Mouse (Mus musculus): ENCODE results near the gene Iqschfp. TPM values are rescaled to one million over a fixed set of nuclear protein-coding genes. Genes with fewer than 3 reads are reported as not detected.

The Iqschfp gene
- polyA plus RNA-seq (2012): not detected in 2 replicates

GRCm38 (mm10) chr3:67892026-67892705 is at the start of gene Iqschfp, which contains the start of gene Iqcj:
Gene Iqschfp, plus strand, starts transcription at chr3:67892232.
Gene Iqcj, plus strand, starts transcription at chr3:67892220.
- no peak for TF ChIP-seq GATA1 (IDR thresholded peaks at IDR 0.05; ENCODE audit: low read length)

DNA sequence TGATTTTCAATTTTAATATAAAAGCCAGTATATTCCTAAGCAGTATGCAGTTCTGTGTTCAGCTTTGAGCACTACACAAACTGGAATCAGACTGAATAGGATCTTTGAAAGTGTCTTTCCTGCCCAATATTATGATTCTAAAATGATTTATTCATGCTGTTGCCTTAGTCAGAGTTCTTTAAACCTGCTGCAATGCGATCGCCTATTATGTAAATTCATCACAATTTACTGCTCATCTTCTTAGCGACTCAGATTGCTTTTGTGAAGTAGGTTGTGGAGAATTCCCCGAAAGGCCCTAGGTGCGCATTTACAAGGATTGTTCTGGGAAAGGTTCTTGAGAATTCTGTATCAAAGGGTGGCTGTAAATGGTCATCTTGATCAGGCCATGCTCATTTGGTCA is 39.6 kb upstream of the Iqschfp start:
- TF ChIP-seq GATA1 (IDR thresholded peaks at IDR 0.05; ENCODE audit: low read length): no peak

DNA sequence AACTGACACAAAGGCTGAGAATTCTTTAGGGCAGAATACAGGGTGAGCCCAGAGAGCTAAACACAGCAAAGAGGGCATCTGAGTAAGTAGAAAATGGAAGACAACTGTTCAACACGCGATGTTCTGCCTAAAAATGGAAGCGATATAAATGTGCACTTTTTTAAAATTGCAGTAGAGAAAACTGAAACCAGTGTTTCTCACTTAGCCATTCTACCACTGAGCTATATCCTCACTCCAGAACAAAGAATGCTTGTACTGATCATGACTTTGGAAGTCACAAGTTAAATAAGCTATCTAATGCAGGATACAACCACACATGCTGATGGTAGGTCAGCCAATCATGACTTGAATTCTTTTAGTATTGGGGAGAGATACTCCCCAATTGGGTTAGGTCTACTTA is 30.5 kb upstream of the Iqschfp start:
- no peak for TF ChIP-seq GATA1 (IDR thresholded peaks at IDR 0.05; ENCODE audit: low read length)

DNA sequence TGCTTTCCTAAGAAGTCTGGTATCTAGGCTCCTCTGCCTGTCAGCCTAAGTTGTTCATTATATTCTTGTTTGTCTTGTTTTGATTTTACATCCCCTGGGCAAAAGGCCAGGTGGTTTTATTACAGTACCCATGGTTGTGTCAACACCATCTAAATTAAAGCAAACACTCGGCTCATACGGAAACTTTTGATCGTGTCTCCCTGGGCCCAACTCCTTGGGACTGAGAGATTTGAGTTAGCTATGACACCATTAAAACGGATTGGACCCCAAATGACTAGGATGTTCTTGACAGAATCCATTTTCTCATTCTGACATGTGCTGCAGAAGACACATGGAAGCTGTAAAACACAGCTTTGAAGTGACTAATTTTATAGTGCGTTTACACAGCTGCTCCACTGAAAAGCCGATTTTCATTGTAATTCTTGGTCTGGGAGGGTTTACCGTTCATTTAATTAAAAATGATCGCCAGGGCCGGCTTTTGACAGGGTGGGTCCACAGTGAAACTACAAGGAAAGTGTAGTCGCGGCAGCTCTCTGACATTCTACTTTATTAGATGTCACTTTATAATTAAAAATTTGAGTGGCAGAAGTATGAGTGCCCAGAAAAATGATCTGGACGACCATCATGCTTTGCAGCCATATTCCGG is 24.5 kb upstream of the Iqschfp start:
- TF ChIP-seq GATA1 (IDR thresholded peaks at IDR 0.05; ENCODE audit: low read length): no peak

DNA sequence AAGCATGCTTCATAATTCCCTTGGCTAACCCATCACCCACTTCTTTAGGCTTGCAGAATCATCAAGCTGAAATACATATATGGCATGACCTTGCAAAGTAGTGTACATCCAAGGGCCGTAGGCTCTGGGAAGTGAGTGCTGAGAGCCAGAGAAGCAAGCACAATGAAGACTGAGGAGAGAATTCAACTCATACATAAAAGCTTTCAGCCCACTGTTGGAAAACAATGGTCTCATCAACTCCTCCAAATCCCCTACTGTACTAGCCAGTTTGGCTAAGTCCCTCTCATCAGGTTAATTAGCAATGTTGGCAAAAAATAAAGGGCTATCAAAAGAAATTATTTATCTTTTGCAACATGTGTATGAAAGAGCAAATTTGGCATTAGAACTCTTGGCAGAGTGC is 22.6 kb upstream of the Iqschfp start:
- TF ChIP-seq GATA1 (IDR thresholded peaks at IDR 0.05; ENCODE audit: low read length): no peak

GRCm38 (mm10) chr3:67877253-67877652 is 14.8 kb upstream of the Iqschfp start:
- no peak for TF ChIP-seq GATA1 (IDR thresholded peaks at IDR 0.05; ENCODE audit: low read length)

DNA sequence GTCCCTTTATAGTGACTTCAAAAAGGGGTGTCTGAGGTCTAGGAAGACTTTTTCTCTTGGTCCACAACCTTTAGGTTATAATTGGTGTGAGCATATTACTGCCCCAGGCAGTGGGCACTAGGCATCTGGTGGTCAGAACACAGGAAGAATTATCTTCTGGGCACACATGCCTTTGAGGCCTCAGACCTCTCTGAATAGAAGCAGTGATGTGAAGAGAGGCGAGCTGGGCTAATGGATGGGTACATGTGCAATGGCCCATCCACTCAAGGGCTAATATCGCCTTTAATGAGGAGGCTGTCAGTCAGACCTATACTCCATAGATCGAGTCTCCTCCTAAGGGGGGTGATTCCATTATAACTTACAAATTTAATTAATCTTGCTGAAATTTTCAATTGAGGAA is 7.7 kb upstream of the Iqschfp start:
- no peak for TF ChIP-seq GATA1 (IDR thresholded peaks at IDR 0.05; ENCODE audit: low read length)

GRCm38 (mm10) chr3:67886176-67886575 is 5.9 kb upstream of the Iqschfp start:
- no peak for TF ChIP-seq GATA1 (IDR thresholded peaks at IDR 0.05; ENCODE audit: low read length)

DNA sequence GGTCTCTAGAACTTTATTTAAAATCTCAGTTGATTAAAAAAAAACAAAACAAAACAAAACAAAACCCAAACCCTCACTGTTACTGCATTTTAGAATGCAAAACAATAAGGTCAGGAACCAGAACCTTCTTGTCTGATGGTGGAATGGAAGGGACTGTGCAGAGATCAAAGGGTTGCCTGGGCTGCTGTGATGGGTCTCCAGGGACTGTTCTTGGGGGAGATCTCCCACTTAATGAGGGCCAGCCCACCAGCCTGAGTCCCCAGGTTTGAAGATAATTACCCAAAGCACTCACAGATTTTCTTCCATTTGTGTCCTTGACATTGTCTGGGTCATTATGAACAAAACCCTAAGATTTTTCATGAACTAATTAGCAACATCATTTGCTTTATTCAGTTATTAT is 4.8 kb upstream of the Iqschfp start:
- no peak for TF ChIP-seq GATA1 (IDR thresholded peaks at IDR 0.05; ENCODE audit: low read length)

DNA sequence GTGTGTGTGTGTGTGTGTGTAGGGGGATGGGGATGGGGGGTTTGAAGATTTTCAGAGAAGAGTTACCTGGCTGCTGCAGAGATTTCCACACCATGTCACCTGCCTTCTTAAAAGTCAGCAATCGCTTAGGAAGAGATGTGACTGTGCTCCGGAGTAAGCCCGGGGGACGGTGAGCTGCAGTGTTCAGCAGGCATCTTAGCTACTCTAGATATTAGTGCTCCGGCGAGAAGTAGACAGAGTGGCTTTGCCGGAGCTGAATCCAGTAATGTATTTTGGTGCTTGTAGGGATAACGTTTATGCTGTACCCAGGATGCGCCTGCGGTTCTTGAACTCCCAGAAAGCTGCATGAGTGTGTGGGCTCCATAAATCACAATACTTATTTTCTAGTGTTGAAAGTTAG is 736 bp downstream of the Iqschfp start:
- TF ChIP-seq GATA1 (IDR thresholded peaks at IDR 0.05; ENCODE audit: low read length): no peak

DNA sequence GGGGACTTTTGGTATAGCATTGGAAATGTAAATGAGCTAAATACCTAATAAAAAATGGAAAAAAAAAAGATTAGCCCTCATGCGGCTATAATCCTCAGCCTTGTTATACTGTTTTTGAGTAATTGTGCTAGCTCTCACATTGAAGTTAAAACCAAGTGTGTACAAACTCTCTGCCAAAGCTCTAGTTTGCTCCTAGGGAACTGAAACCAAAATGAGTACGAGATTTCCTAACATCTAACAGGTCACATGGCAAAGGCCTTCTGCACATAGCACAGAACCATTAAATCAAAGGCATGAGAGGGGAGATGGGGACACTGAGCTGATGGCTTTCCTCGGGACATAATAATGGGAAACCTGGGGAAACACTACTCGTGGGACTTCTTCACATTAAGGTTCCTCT is 10.5 kb downstream of the Iqschfp start:
- TF ChIP-seq GATA1 (IDR thresholded peaks at IDR 0.05; ENCODE audit: low read length): no peak

DNA sequence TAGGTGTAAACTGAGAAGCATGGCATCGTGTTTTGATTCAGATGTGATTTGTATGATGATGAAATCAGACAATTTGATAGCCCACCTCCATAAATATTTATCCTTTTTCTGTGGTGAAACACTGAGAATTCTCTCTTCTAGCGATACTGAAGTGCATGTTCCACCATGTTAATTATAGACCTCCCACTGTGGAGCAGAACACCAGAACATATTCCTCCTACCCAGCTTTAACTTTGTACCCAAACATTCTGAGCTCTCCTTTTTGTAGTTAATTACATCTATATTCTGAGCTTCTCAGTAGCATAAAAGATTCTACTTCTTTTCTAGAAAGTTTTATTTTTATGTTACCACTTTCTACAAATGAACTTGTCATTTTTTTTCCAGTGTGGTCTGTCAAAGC is 16.6 kb downstream of the Iqschfp start:
- TF ChIP-seq GATA1 (IDR thresholded peaks at IDR 0.05; ENCODE audit: low read length): no peak

- no peak for TF ChIP-seq GATA1 (IDR thresholded peaks at IDR 0.05; ENCODE audit: low read length)
Measured at GRCm38 (mm10) chr3:67918098-67918497, 26.1 kb downstream of the Iqschfp start.

DNA sequence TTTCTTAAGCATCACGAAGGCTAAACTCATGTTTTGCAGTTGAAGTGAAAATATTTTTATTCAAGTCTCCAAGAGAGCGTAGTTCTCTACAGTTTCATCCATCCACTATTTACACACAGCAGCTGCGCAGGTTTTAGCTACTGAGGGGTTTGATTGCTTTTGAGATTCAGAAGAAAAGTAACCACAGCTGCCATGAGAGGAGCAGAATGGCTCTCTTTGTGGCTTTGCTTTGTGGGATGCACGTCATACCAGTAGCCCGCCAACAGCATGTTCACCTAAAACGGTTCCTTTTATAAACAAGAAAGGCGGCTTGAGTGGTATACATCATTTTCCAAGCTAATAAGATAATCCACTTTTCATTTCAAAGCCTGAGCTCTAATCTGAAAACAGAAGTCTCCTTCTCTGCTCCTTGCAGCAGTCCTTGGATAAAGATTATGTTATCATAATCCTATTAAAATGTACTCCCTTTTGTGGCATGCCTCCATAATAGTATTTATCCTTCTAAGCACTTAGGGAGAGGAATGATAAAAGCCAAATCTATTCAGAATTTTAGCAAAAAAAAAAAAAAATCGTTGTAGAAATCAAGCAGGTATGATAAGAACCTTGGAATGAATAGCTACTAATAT is 26.7 kb downstream of the Iqschfp start:
- no peak for TF ChIP-seq GATA1 (IDR thresholded peaks at IDR 0.05; ENCODE audit: low read length)

- TF ChIP-seq GATA1 (IDR thresholded peaks at IDR 0.05; ENCODE audit: low read length): no peak
Measured at GRCm38 (mm10) chr3:67923095-67923494, 31.1 kb downstream of the Iqschfp start.

- TF ChIP-seq GATA1 (IDR thresholded peaks at IDR 0.05; ENCODE audit: low read length): no peak
Measured at GRCm38 (mm10) chr3:67925453-67925852, 33.4 kb downstream of the Iqschfp start.
